Mouse (Mus musculus) testis, adult 2 months (tissue): ENCODE results near the gene Recql5. TPM values are rescaled to one million over a fixed set of nuclear protein-coding genes. Genes with fewer than 3 reads are reported as not detected.

Source experiments
- H3K27ac ChIP-seq: fragments of 200-500 bp; 2 replicates; pipeline ENCODE4 v1.5.1; 2012; ENCODE audit warnings: low read depth, low read length; ENCODE audit not compliant: control insufficient read depth, insufficient read depth
- H3K27me3 ChIP-seq: fragments of 200-500 bp; 2 replicates; pipeline ENCODE4 v1.6.1; 2012; ENCODE audit warnings: mild to moderate bottlenecking, low read length, moderate library complexity; ENCODE audit not compliant: control insufficient read depth, insufficient read depth
- H3K36me3 ChIP-seq: fragments of 200-500 bp; 2 replicates; pipeline ENCODE4 v1.6.1; 2012; ENCODE audit warnings: mild to moderate bottlenecking, low read length; ENCODE audit not compliant: control insufficient read depth, insufficient read depth
- H3K4me1 ChIP-seq: fragments of 200-500 bp; 2 replicates; pipeline ENCODE4 v1.6.1; 2012; ENCODE audit warnings: low read length; ENCODE audit not compliant: control insufficient read depth, insufficient read depth
- H3K4me3 ChIP-seq: fragments of 200-500 bp; 2 replicates; pipeline ENCODE4 v1.5.1; 2012; ENCODE audit warnings: low read depth, mild to moderate bottlenecking, low read length, moderate library complexity, mixed read lengths; ENCODE audit not compliant: control insufficient read depth
- CTCF ChIP-seq: fragments of 200-500 bp; IDR thresholded peaks from 2 replicates; pipeline ENCODE4 v1.5.1; 2012; ENCODE audit warnings: low read depth, mild to moderate bottlenecking, inconsistent platforms, low read length, moderate library complexity; ENCODE audit not compliant: control insufficient read depth, insufficient read depth, insufficient replicate concordance
- POLR2A ChIP-seq: fragments of 200-500 bp; IDR thresholded peaks from 2 replicates; pipeline ENCODE4 v1.6.1; 2012; ENCODE audit warnings: low read depth, mild to moderate bottlenecking, inconsistent platforms, low read length, moderate library complexity; ENCODE audit not compliant: control insufficient read depth
- polyA plus RNA-seq: library from polyadenylated mRNA; depleted of rRNA; stranded (reverse); fragments of >200 nt; gene quantifications from 2 replicates; pipeline ENCODE4 v1.2.3, GENCODE M21; 2012; rRNA removed

Gene Recql5
- 30.3 and 33.1 TPM in 2 replicates for polyA plus RNA-seq

DNA sequence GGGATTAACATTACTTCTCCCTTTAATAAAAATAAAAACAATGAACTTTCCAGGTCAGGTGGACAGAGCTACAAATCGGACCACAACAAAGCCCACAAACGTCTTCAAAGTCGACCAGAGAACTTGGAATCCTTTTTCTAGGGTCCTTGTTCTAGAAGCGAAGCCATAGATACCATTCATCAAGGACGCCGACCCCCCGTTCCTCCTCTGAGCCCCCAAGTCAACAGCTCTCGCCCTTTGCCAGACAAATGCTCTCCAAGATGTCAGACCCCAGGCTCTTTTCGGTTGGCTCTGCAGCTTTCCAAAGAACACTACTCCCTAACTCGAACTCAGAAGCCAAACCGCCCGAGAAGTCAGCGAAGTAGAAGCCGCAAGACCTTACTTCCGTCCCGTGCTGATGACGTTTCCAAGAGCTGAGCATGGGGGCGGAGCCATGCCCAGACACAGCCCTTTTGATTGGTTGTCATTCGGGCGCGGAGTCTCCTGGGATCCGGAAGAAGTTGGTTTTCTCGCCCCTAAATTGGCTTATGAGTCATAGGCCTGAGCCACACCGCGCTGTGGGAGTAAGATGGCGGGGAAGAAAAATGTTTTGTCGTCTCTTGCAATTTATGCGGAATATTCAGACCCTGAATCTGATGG is at the start of gene Recql5, which contains the start of gene Sap30bp:
Recql5 (minus strand) TSS at position 370 of the 639 bp plus-strand sequence.
Sap30bp (plus strand) TSS at position 175 of the 639 bp plus-strand sequence.
- Histone ChIP-seq H3K27me3 (no peaks in the 10 kb centered on the region), H3K27ac (peak within 1 kb of the TSS; percentile 82), H3K4me1 (peaks cover 6% of the 10 kb centered on the region), H3K36me3 (peaks cover 3% of the 10 kb centered on the region), H3K4me3 (peak within 1 kb of the TSS; percentile 87)
- TF ChIP-seq POLR2A (peak; percentile 56; the same call in 1 of the 2 replicates), CTCF (no peak)

DNA sequence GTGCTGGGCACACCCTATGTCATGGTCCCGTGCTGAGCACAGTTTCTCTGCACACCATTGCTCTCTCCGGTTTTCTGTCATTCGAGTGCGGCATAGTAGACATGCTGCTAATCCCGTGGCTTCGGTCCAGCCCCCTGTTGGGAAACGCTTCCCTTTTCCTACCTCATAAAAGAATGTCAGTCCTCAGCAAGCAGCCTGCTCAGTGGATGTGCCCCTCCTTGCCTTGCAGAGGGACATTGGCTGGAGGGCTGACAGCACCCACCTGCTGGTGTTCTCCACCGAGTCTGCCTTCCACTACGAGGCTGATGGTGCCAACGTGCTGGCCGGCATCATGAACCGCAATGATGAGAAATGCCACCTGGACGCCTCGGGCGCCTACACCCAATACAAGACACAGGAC is 49.2 kb upstream of the Recql5 start:
- Histone ChIP-seq H3K36me3 (no peaks in the 10 kb centered on the region), H3K4me3 (no peak overlapping the region), H3K27ac (no peak overlapping the region), H3K27me3 (no peaks in the 10 kb centered on the region), H3K4me1 (no peaks in the 10 kb centered on the region)
- TF ChIP-seq POLR2A: no peak
- no peak for TF ChIP-seq CTCF

DNA sequence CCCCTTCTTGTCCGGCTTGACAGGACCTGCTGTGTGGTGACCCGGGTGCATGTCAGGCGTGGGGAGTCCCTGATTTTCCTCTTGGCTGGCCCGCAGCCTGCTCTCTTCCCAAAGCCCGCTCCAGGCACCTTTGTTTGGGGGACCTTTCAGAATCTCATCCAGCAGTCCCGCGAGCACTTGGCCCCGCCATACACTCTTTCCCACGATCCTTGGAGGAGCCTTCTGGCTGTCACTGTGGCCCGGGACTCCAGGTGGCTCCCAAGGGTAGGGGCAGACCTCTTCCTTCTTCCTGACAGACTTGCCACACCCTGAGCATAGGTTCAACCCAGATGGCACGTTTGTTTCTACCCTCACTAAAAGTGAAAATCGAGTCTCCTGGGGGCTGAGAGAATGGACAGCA is 42.3 kb upstream of the Recql5 start:
- H3K36me3 ChIP-seq: no peaks in the 10 kb centered on the region
- no peaks in the 10 kb centered on the region; the same call in 1 of the 2 replicates for H3K27me3 ChIP-seq
- H3K4me1 ChIP-seq: peaks cover 12% of the 10 kb centered on the region
- no peak for TF ChIP-seq CTCF
- no peak for TF ChIP-seq POLR2A
- H3K4me3 ChIP-seq: no peak overlapping the region
- no peak overlapping the region for H3K27ac ChIP-seq

- H3K27ac ChIP-seq: no peak overlapping the region
- H3K4me1 ChIP-seq: peaks cover 12% of the 10 kb centered on the region
- TF ChIP-seq CTCF (no peak), POLR2A (no peak)
- H3K36me3 ChIP-seq: no peaks in the 10 kb centered on the region
- H3K27me3 ChIP-seq: no peaks in the 10 kb centered on the region; the same call in 1 of the 2 replicates
- H3K4me3 ChIP-seq: peak overlapping the region; percentile 64
Measured at GRCm38 (mm10) chr11:115975083-115975420, 41.8 kb upstream of the Recql5 start.

GRCm38 (mm10) chr11:115974309-115975082 is 41.2 kb upstream of the Recql5 start, which contains the start of gene Itgb4:
TSS of gene Itgb4 (plus strand) at chr11:115974709.
- Histone ChIP-seq H3K36me3 (no peaks in the 10 kb centered on the region), H3K4me1 (peaks cover 12% of the 10 kb centered on the region), H3K27ac (no peak within 1 kb of the TSS), H3K27me3 (no peaks in the 10 kb centered on the region; the same call in 1 of the 2 replicates), H3K4me3 (peak within 1 kb of the TSS; percentile 64)
- TF ChIP-seq CTCF: no peak
- TF ChIP-seq POLR2A: no peak

- Histone ChIP-seq H3K36me3 (no peaks in the 10 kb centered on the region), H3K27ac (no peak overlapping the region), H3K27me3 (no peaks in the 10 kb centered on the region; the same call in 1 of the 2 replicates), H3K4me3 (no peak overlapping the region), H3K4me1 (peaks cover 12% of the 10 kb centered on the region)
- no peak for TF ChIP-seq CTCF
- no peak for TF ChIP-seq POLR2A
Measured at GRCm38 (mm10) chr11:115971016-115971415, 37.7 kb upstream of the Recql5 start.

- Histone ChIP-seq H3K36me3 (no peaks in the 10 kb centered on the region), H3K27me3 (no peaks in the 10 kb centered on the region; the same call in 1 of the 2 replicates), H3K4me1 (peaks cover 11% of the 10 kb centered on the region), H3K4me3 (no peak overlapping the region), H3K27ac (no peak overlapping the region)
- no peak for TF ChIP-seq POLR2A
- TF ChIP-seq CTCF: no peak
Measured at GRCm38 (mm10) chr11:115970006-115970673, 36.9 kb upstream of the Recql5 start.
